Mouse (Mus musculus) kidney, adult 11 months (tissue): ENCODE results near the gene 5031439G07Rik.
A peak's percentile ranks its signal among the peaks of the same experiment; 100 is the strongest.

Source experiments
- DNase-seq: peaks from one replicate; pipeline ENCODE4 v3.0.0; 2022

5031439G07Rik gene

GRCm38 (mm10) chr15:84994498-84994897, 6.1 kb upstream of the 5031439G07Rik start:
- no peak for DNase-seq

- DNase-seq: no peak
Observed at GRCm38 (mm10) chr15:84989771-84990170, 1.4 kb upstream of the 5031439G07Rik start.

- no peak for DNase-seq
Observed at GRCm38 (mm10) chr15:84989098-84989497, 747 bp upstream of the 5031439G07Rik start.

- no peak for DNase-seq
Observed at GRCm38 (mm10) chr15:84987020-84987815, 1.1 kb downstream of the 5031439G07Rik start.

GRCm38 (mm10) chr15:84986171-84987019, 2.0 kb downstream of the 5031439G07Rik start:
- DNase-seq: no peak

- DNase-seq: no peak
Observed at GRCm38 (mm10) chr15:84985516-84986160, 2.7 kb downstream of the 5031439G07Rik start.

GRCm38 (mm10) chr15:84983721-84984120, 4.6 kb downstream of the 5031439G07Rik start:
- no peak for DNase-seq

- DNase-seq: no peak
Observed at GRCm38 (mm10) chr15:84982888-84983287, 5.5 kb downstream of the 5031439G07Rik start.

- DNase-seq: no peak
Observed at GRCm38 (mm10) chr15:84981609-84982313, 6.6 kb downstream of the 5031439G07Rik start.

- DNase-seq: peak; percentile 42
Observed at GRCm38 (mm10) chr15:84975729-84976128, 12.6 kb downstream of the 5031439G07Rik start.

GRCm38 (mm10) chr15:84973544-84973871, 14.8 kb downstream of the 5031439G07Rik start:
- DNase-seq: no peak

- DNase-seq: peak; percentile 89
Observed at GRCm38 (mm10) chr15:84972860-84973543, 15.3 kb downstream of the 5031439G07Rik start.

- no peak for DNase-seq
Observed at GRCm38 (mm10) chr15:84968534-84968933, 19.8 kb downstream of the 5031439G07Rik start.

GRCm38 (mm10) chr15:84965575-84966360, 22.6 kb downstream of the 5031439G07Rik start:
- no peak for DNase-seq

GRCm38 (mm10) chr15:84964771-84965170, 23.6 kb downstream of the 5031439G07Rik start:
- DNase-seq: no peak

- DNase-seq: no peak
Observed at GRCm38 (mm10) chr15:84962518-84962917, 25.8 kb downstream of the 5031439G07Rik start.

GRCm38 (mm10) chr15:84960692-84961091, 27.7 kb downstream of the 5031439G07Rik start:
- no peak for DNase-seq

- no peak for DNase-seq
Observed at GRCm38 (mm10) chr15:84959891-84960290, 28.5 kb downstream of the 5031439G07Rik start.

- DNase-seq: no peak
Observed at GRCm38 (mm10) chr15:84958331-84958730, 30.0 kb downstream of the 5031439G07Rik start.

GRCm38 (mm10) chr15:84957851-84958250, 30.5 kb downstream of the 5031439G07Rik start:
- no peak for DNase-seq

GRCm38 (mm10) chr15:84953259-84953658, 35.1 kb downstream of the 5031439G07Rik start:
- DNase-seq: no peak
